Mouse (Mus musculus): ENCODE measurements around the gene Gm10234. TPM values are rescaled to one million over a fixed set of nuclear protein-coding genes. Genes with fewer than 3 reads are reported as not detected.

Gene Gm10234
- total RNA-seq (2022): not detected

- no peak for DNase-seq
Observed at GRCm38 (mm10) chr6:95321812-95322211, at the start of gene Gm10234. Gene Gm10234 (plus strand): TSS chr6:95322112.

- DNase-seq: no peak
Observed at GRCm38 (mm10) chr6:95277633-95278032, 44.3 kb upstream of the Gm10234 start.

GRCm38 (mm10) chr6:95296025-95296424, 25.9 kb upstream of the Gm10234 start:
- no peak for DNase-seq

GRCm38 (mm10) chr6:95298387-95298786, 23.5 kb upstream of the Gm10234 start:
- DNase-seq: no peak

GRCm38 (mm10) chr6:95300658-95301057, 21.3 kb upstream of the Gm10234 start:
- no peak for DNase-seq

- DNase-seq: no peak
Observed at GRCm38 (mm10) chr6:95331191-95331590, 9.3 kb downstream of the Gm10234 start.

GRCm38 (mm10) chr6:95334781-95335180, 12.9 kb downstream of the Gm10234 start:
- DNase-seq: no peak

GRCm38 (mm10) chr6:95349378-95349777, 27.5 kb downstream of the Gm10234 start:
- DNase-seq: no peak

GRCm38 (mm10) chr6:95353043-95353442, 31.1 kb downstream of the Gm10234 start:
- DNase-seq: no peak

GRCm38 (mm10) chr6:95353886-95354285, 32.0 kb downstream of the Gm10234 start:
- no peak for DNase-seq

- DNase-seq: no peak
Observed at GRCm38 (mm10) chr6:95360084-95360483, 38.2 kb downstream of the Gm10234 start.

- no peak for DNase-seq
Observed at GRCm38 (mm10) chr6:95362707-95363106, 40.8 kb downstream of the Gm10234 start.

GRCm38 (mm10) chr6:95371811-95372210, 49.9 kb downstream of the Gm10234 start:
- DNase-seq: no peak

Other genes with a start within 250 kb of the Gm10234 start
- 1 to 10 TPM; 2.1 to 3.9 (median 3.1) TPM for gene Kbtbd8, start 204.9 kb upstream of the Gm10234 start, total RNA-seq (2022)